Mouse (Mus musculus): ENCODE measurements around the gene Bricd5. TPM values are rescaled to one million over a fixed set of nuclear protein-coding genes. Genes with fewer than 3 reads are reported as not detected.

Gene Bricd5
- polyA plus RNA-seq, 1 experiment from 2014 or later, result not detected

DNA sequence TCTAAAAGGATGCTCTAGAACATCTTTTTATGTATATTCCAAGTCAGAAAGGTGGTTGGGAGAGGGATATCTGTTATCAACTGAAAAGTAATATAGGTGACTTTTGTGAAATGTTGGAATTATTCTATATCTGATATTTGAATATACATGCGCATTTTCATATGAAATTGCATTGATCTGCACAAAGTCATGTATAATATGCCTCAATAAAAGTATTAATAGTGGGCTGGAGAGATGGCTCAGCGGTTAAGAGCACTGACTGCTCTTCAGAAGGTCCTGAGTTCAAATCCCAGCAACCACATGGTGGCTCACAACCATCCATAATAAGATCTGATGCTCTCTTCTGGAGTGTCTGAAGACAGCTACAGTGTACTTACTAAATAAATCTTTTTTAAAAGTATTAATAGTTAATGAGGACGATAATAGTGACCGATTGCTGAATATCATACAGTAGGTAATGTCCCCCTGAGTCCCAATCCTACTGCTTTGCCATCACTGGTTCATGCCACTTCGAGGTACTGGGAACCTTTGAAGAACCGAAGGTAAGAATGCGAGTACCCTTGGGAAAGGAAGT lies 4.3 kb upstream of the Bricd5 start:
- Histone ChIP-seq H3K36me3 (peaks cover 23% of the 10 kb centered on the region), H3K4me3 (peak overlapping the region; percentile 88), H3K27ac (peak overlapping the region; percentile 94), H3K27me3 (ENCODE audit: low read depth, poor library complexity, severe bottlenecking) (no peaks in the 10 kb centered on the region), H3K4me1 (peaks cover 33% of the 10 kb centered on the region), H3K9me3 (replicated peaks) (no peaks in the 10 kb centered on the region)
- DNase-seq (ENCODE audit: low spot score), result no peak
- WGBS, result 17% methylated on average over 7 of the region's 7 CpGs

GRCm38 (mm10) chr17:24469910-24470602 lies 3.6 kb upstream of the Bricd5 start, which contains the start of the genes E4f1 and Pgp:
TSS of gene E4f1 (minus strand) at chr17:24470313.
TSS of gene Pgp (plus strand) at chr17:24470392.
- H3K4me3 ChIP-seq, result peak within 1 kb of the TSS; percentile 88
- H3K27me3 ChIP-seq (ENCODE audit: low read depth, poor library complexity, severe bottlenecking), result no peaks in the 10 kb centered on the region
- peak; percentile 98 for DNase-seq (ENCODE audit: low spot score)
- H3K9me3 ChIP-seq (replicated peaks), result no peaks in the 10 kb centered on the region
- peaks cover 29% of the 10 kb centered on the region for H3K36me3 ChIP-seq
- peaks cover 33% of the 10 kb centered on the region for H3K4me1 ChIP-seq
- WGBS, result under 1% methylated on average over 68 of the region's 75 CpGs
- H3K27ac ChIP-seq, result peak within 1 kb of the TSS; percentile 94

DNA sequence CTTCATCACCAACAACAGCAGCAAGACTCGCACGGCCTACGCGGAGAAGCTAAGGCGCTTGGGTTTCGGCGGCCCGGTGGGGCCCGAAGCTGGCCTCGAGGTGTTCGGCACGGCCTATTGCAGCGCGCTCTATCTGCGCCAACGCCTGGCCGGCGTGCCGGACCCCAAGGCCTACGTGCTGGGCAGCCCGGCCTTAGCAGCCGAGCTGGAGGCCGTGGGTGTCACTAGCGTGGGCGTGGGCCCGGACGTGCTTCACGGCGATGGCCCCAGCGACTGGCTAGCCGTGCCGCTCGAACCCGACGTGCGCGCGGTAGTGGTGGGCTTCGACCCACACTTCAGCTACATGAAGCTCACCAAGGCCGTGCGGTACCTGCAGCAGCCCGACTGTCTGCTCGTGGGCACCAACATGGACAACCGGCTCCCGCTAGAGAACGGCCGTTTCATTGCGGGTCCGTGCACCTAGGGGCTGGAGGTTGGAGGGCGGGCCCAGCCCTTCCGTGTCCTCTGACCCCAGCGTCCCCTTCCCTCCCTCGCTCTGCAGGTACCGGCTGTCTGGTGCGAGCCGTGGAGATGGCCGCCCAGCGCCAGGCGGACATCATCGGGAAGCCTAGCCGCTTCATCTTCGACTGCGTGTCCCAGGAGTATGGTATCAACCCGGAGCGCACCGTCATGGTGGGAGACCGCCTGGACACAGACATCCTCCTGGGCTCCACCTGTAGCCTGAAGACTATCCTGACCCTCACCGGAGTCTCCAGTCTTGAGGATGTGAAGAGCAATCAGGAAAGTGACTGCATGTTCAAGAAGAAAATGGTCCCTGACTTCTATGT lies 2.8 kb upstream of the Bricd5 start:
- H3K27me3 ChIP-seq (ENCODE audit: low read depth, poor library complexity, severe bottlenecking), result no peaks in the 10 kb centered on the region
- peak overlapping the region; percentile 88 for H3K4me3 ChIP-seq
- no peak for DNase-seq (ENCODE audit: low spot score)
- H3K36me3 ChIP-seq, result peaks cover 38% of the 10 kb centered on the region
- H3K9me3 ChIP-seq (replicated peaks), result no peaks in the 10 kb centered on the region
- H3K27ac ChIP-seq, result peak overlapping the region; percentile 94
- WGBS, result under 1% methylated on average over 68 of the region's 68 CpGs
- peaks cover 33% of the 10 kb centered on the region for H3K4me1 ChIP-seq

GRCm38 (mm10) chr17:24472512-24472911 lies 1.2 kb upstream of the Bricd5 start:
- no peaks in the 10 kb centered on the region for H3K9me3 ChIP-seq (replicated peaks)
- H3K4me1 ChIP-seq, result peaks cover 33% of the 10 kb centered on the region
- peak overlapping the region; percentile 88 for H3K4me3 ChIP-seq
- peaks cover 54% of the 10 kb centered on the region for H3K36me3 ChIP-seq
- no peak overlapping the region for H3K27ac ChIP-seq
- no peak for DNase-seq (ENCODE audit: low spot score)
- 90% methylated on average over 4 of the region's 4 CpGs for WGBS
- H3K27me3 ChIP-seq (ENCODE audit: low read depth, poor library complexity, severe bottlenecking), result no peaks in the 10 kb centered on the region

DNA sequence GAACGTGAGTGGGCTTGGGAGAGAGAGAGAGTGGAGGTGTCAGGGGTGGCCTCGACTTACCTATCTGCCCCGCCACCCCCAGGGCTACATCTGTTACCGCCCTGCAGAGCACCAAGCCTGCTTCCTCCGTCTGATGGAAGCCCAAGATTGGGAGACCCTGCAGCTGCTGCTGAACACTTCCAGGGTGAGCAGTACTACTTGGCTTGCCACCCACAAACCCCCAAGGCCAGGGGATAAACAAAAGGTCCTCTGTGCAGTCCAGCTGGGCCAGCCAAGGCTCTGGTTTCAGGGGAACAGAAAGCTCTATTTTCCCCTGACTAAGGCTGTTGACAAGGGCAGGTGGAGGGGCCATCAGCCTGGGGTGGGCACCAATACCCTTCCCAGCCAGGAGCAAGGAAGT lies 873 bp downstream of the Bricd5 start:
- Histone ChIP-seq H3K4me3 (no peak overlapping the region), H3K4me1 (peaks cover 42% of the 10 kb centered on the region), H3K27me3 (ENCODE audit: low read depth, poor library complexity, severe bottlenecking) (no peaks in the 10 kb centered on the region), H3K36me3 (peaks cover 57% of the 10 kb centered on the region), H3K27ac (no peak overlapping the region; the same call in 1 of the 2 replicates), H3K9me3 (replicated peaks) (no peaks in the 10 kb centered on the region)
- no peak for DNase-seq (ENCODE audit: low spot score)
- 89% methylated on average over 5 of the region's 5 CpGs for WGBS

GRCm38 (mm10) chr17:24475586-24475985 lies 1.9 kb downstream of the Bricd5 start:
- no peak for DNase-seq (ENCODE audit: low spot score)
- WGBS, result 93% methylated on average over 6 of the region's 6 CpGs
- no peaks in the 10 kb centered on the region for H3K9me3 ChIP-seq (replicated peaks)
- no peak overlapping the region for H3K27ac ChIP-seq
- peaks cover 57% of the 10 kb centered on the region for H3K36me3 ChIP-seq
- H3K27me3 ChIP-seq (ENCODE audit: low read depth, poor library complexity, severe bottlenecking), result no peaks in the 10 kb centered on the region
- no peak overlapping the region for H3K4me3 ChIP-seq
- peaks cover 43% of the 10 kb centered on the region for H3K4me1 ChIP-seq

DNA sequence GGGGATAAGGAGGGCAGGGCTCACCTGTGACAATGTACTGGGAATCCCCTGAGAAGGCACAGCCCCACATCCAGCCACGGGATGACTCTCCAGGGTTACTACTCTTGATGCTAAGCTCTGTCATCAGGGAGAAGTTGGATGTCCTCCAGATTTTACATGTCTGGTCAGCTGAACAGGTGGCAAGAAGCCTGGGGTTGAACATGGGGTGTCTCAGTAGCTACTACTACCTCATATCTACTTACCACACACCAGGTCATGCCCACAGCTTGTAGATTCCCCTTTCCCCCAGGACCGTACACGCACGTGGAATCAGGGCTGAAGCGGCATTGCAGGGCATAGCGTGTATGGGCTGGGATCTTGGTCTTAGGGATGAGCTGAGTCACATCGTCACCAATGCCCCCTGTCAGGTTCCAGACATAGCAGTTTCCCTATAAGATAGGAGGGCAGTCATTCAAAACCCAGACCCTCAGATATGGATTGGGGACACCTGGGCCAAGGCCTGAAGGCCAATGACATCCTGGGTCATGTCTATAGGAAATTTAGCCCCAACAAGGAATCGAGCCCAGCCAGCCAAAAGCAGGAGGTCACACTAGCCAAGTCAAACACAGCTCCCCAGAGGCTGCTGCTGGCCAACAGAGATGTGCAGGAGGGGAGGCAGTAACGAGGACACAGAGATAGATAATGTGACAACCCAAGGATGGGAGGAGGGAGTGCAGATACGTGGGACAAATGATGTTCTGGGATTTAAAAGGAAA lies 2.5 kb downstream of the Bricd5 start:
- DNase-seq (ENCODE audit: low spot score), result no peak
- WGBS, result 94% methylated on average over 10 of the region's 10 CpGs
- Histone ChIP-seq H3K36me3 (peaks cover 57% of the 10 kb centered on the region), H3K4me1 (peaks cover 37% of the 10 kb centered on the region), H3K27me3 (ENCODE audit: low read depth, poor library complexity, severe bottlenecking) (no peaks in the 10 kb centered on the region), H3K4me3 (no peak overlapping the region), H3K27ac (no peak overlapping the region), H3K9me3 (replicated peaks) (no peaks in the 10 kb centered on the region)

- Histone ChIP-seq H3K4me1 (peaks cover 26% of the 10 kb centered on the region), H3K36me3 (peaks cover 55% of the 10 kb centered on the region), H3K4me3 (peak overlapping the region; percentile 79; the same call in 1 of the 2 replicates), H3K27me3 (ENCODE audit: low read depth, poor library complexity, severe bottlenecking) (no peaks in the 10 kb centered on the region), H3K9me3 (replicated peaks) (no peaks in the 10 kb centered on the region), H3K27ac (no peak overlapping the region)
- DNase-seq (ENCODE audit: low spot score), result no peak
- WGBS, result 95% methylated on average over 20 of the region's 20 CpGs
Observed at GRCm38 (mm10) chr17:24477053-24477984, 3.6 kb downstream of the Bricd5 start.

GRCm38 (mm10) chr17:24477985-24478600 lies 4.4 kb downstream of the Bricd5 start:
- Histone ChIP-seq H3K4me1 (peaks cover 18% of the 10 kb centered on the region), H3K36me3 (peaks cover 47% of the 10 kb centered on the region), H3K27ac (peak overlapping the region; percentile 94), H3K27me3 (ENCODE audit: low read depth, poor library complexity, severe bottlenecking) (no peaks in the 10 kb centered on the region), H3K4me3 (peak overlapping the region; percentile 79), H3K9me3 (replicated peaks) (no peaks in the 10 kb centered on the region)
- no peak for DNase-seq (ENCODE audit: low spot score)
- WGBS, result 60% methylated on average over 11 of the region's 11 CpGs

DNA sequence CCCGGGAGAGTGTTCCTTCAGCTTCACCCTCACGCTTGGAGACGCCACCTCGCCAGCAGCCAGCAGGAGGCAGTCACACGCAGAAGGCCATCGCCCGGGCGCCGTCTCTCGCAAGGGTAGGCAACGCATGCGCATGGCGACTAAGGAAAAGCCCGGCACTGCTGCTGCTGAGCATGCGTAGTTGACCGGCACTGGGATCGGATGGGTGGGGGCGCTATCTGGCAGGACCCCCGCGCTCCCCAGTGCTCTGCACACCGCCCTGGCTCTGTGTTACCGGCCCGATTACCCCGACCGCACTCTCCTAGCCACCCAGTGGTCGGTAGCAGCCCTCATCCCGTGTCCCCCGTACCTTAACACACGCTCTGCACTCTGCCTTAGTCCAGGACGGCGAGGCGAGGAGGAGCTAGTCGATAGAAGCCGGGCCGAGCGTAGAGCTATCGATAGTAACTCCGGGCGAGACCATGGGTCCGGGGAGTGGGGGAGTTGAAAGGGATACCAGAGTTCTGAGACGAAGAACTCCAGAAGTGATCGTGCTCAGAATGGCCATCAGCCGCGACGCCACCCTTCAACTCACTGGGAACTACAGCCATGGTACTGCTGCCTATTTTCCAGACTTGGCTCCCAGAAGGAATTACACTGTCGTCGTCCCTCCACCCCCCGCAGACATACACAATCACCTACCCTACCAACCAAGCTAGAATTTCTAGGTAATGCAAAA lies 5.1 kb downstream of the Bricd5 start, which contains the start of gene Mlst8:
TSS of gene Mlst8 (minus strand) at position 416 of the 718 bp plus-strand sequence.
- Histone ChIP-seq H3K27ac (peak within 1 kb of the TSS; percentile 94), H3K4me1 (peaks cover 18% of the 10 kb centered on the region), H3K4me3 (peak within 1 kb of the TSS; percentile 79), H3K36me3 (peaks cover 40% of the 10 kb centered on the region), H3K27me3 (ENCODE audit: low read depth, poor library complexity, severe bottlenecking) (no peaks in the 10 kb centered on the region), H3K9me3 (replicated peaks) (no peaks in the 10 kb centered on the region)
- WGBS, result under 1% methylated on average over 48 of the region's 48 CpGs
- DNase-seq (ENCODE audit: low spot score), result peak; percentile 99

DNA sequence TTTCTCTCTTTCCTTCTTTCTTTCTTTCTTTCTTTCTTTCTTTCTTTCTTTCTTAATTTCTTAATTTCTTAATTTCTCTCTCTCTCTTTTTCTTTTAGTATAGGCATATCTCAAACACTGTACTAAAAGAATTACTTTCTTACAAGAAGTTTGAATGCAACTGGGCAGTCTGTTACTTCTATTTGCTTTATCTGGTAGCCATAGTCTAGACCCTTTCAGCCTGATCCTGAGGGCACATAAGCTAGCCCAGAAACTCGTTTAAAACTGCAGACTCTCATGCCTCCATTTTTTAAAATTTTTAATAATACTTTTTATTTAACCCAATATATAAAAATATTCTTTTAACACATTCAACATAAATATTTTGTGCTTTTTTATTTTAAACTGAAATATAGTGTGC lies 5.7 kb downstream of the Bricd5 start:
- Histone ChIP-seq H3K27ac (peak overlapping the region; percentile 94), H3K9me3 (replicated peaks) (no peaks in the 10 kb centered on the region), H3K4me1 (peaks cover 18% of the 10 kb centered on the region), H3K27me3 (ENCODE audit: low read depth, poor library complexity, severe bottlenecking) (no peaks in the 10 kb centered on the region), H3K36me3 (peaks cover 34% of the 10 kb centered on the region), H3K4me3 (peak overlapping the region; percentile 79)
- 44% methylated on average over 1 of the region's 1 CpGs for WGBS
- DNase-seq (ENCODE audit: low spot score), result no peak

Measured in limb, embryonic 10.5 days (tissue).